Mouse (Mus musculus): ENCODE data around the gene Ptges3.
"Not testable (repeated sequence)": the region's sequence is repeated elsewhere in the genome, so short reads cannot be mapped to it uniquely, and the experiment has no call there.

The Ptges3 gene

DNA sequence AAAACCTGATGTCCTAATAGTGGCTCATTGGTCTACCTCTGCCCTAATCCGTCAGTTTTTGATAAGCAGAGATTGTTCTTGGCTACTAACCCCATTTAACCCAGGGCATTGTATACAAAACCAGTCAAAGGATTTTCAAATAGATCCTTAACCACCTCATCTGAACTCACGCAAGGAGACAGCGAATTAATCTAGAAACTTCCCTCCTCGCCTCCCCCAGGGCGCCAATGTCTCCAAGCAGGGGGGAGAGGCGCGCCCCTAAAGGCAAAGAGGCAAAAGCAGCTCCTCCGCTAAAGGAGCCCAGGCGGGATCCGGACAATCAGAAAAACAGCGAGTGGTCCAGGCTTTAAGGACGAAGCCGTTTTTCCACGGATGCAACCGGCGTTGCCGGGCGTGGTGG is 570 bp upstream of the Ptges3 start:
- no peak for DNase-seq (ENCODE audit: extremely low read depth, insufficient read length, low spot score)

DNA sequence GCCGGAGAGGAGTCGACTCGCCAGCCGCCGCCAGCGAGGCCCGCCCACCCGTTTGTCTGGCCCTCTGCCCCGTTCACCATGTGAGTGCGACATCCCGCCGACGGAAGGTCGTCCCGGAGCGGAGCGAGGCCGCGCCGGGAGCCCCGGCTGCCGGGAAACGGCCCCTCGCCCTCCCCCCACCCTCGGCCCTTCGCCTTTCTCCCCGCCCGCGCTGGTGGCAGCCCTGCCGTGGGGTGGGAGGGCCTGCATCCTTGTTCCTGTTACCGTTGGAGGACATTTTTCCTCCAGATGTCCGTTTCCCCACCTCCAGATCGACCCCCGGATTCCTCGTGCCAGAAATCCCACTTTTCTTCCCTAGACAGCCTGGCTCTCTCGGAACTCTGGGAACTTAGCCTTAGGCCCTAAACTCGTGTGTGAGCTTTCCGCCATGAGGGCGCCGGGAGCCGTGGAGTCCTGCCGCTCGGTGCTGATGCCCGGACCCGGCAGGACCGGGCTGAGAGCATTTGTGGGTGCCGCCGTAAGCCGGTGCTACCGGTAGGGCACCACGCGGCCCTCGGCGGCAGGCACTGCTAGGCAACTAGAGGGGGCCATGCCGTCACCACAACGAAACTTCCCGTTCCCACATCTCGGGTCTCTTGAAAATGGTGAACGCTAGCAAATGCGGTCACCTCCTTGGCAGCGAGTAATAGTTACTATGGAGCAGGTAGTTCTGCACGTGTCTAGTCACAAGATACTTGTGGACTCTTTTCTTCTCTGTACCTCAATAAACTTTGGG is 640 bp downstream of the Ptges3 start:
- DNase-seq (ENCODE audit: extremely low read depth, insufficient read length, low spot score), result peak; percentile 73

DNA sequence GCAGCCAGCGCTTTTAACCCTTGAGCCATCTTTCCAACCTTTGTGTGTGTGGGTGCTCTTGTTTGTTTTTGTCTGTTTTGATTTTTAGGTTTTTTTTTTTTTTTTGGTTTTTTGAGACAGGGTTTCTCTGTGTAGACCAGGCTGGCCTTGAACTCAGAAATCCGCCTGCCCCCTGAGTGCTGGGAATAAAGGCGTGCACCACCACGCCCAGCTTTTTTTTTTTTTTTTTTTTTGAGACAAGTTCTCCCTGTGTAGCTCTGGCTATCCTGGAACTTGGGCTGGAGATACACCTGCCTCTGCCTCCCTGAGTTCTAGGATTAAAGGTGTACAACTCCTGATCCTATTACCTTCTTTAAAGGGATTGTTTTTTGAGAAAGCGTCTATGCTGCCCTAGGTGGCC is 2.4 kb downstream of the Ptges3 start:
- no peak for DNase-seq (ENCODE audit: extremely low read depth, insufficient read length, low spot score)

DNA sequence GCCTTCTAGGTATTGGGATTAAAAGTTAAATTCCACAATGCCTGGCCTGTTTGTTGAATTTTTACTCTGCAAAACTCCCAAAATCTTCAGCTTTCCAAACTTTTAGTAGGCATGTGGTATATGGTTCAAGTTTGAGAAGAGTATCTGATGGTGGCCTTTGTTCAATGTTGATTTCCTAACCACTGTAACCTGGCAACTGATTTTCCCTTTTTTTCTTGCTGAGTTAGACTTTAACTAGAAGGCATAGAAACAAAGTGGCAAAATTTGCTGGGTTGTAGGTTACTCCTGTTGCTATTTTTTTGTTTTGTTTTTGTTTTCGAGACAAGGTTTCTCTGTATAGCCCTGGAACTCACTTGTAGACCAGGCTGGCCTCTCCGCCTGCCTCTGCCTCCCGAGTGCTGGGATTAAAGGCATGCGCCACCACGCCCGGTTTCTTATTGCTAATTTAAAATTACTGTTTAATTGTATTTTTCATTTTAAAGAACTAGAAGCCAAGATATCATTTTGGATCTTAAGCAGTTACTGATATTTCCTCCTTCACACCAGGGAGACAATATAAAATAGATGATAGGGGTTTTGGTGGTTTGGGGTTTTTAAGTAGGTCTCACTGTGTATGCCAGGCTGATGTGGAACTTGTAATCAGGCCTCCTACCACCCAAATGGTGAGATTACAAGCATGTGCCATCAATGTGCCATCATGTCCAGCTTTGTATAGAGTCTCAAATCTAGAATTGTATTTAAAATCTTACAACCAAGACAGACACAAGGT is 3.7 kb downstream of the Ptges3 start:
- no peak for DNase-seq (ENCODE audit: extremely low read depth, insufficient read length, low spot score)

DNA sequence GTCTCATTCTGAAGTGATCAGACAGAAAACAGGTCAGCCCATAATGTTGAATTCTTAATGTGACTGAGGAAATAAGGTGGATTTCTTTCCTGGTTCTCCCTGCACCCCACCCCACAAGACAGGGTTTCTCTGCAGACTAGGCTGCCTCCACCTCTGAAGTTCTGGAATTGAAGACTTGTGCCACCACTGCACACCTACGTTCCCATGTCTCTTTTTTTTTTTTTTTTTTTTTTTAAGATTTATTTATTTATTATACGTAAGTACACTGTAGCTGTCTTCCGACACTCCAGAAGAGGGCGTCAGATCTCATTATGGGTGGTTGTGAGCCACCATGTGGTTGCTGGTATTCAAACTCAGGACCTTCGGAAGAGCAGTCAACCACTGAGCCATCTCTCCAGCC is 7.3 kb downstream of the Ptges3 start:
- no peak for DNase-seq (ENCODE audit: extremely low read depth, insufficient read length, low spot score)

DNA sequence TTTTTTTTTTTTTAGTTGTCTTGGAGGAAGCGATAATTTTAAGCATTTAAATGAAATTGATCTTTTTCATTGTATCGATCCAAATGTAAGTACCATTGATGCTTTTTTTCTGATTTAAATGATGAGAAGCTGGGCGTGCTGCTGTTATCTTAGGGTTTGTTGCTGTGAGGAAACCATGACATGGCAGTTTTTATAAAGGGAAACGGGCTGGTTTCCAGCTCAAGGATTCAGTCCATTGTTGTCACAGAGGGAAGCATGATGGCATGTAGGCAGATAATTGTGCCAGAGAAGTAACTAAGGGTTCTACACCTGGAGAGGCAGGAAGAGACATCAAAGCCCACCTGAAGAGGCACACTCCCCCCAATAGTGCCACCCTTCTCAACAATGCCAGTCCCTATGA is 10.4 kb downstream of the Ptges3 start:
- DNase-seq (ENCODE audit: extremely low read depth, insufficient read length, low spot score), result no peak

DNA sequence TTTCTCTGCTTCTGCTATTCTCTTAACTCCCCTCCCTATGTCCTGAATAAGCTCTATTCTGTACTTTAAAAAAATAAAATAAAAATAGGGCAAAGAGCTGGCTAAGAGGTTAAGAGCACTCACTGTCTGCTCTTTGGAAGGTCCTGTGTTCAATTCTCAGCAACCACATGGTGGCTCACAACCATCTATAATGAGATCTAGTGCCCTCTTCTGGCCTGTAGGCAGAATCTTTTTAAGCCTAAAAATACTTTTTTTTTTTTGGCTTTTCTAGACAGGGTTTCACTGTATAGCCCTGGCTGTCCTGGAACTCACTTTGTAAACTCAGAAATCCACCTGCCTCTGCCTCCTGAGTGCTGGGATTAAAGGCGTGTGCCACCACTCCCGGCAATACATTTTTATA is 11.7 kb downstream of the Ptges3 start:
- DNase-seq (ENCODE audit: extremely low read depth, insufficient read length, low spot score), result not testable (repeated sequence)

DNA sequence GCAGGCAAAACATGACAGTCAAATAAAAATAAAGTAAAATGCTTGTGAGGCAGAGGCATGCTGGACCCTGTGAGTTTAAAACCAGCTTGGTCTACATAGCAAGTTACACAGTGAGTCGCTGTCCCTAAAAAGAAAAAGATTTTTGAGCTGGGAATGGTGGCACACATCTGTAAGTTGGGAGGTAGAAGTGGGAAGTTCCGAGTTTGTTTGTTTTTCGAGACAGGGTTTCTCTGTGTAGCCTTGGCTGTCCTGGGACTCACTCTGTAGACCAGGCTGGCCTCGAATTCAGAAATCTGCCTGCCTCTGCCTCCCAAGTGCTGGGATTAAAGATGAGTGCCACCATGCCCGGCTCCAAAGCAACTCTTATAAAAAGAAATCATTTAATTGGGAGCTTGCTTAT is 19.5 kb downstream of the Ptges3 start:
- DNase-seq (ENCODE audit: extremely low read depth, insufficient read length, low spot score), result not testable (repeated sequence)

DNA sequence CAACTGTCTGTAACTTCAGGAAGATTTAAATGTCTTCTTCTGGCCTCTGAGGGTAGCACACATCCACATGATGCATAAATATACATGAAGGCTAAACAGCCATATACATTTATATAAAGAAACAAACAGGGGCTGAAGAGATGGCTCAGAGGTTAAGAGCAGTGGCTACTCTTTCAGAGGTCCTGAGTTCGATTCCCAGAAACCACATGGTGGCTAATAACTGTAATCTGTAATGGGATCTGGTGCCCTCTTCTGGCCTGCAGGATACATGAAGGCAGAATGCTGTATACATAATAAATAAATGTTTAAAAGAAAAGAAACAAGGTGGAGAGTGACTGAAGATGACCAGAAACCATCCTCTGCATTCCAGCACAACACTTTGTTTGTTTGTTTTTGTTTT is 21.7 kb downstream of the Ptges3 start:
- DNase-seq (ENCODE audit: extremely low read depth, insufficient read length, low spot score), result no peak

DNA sequence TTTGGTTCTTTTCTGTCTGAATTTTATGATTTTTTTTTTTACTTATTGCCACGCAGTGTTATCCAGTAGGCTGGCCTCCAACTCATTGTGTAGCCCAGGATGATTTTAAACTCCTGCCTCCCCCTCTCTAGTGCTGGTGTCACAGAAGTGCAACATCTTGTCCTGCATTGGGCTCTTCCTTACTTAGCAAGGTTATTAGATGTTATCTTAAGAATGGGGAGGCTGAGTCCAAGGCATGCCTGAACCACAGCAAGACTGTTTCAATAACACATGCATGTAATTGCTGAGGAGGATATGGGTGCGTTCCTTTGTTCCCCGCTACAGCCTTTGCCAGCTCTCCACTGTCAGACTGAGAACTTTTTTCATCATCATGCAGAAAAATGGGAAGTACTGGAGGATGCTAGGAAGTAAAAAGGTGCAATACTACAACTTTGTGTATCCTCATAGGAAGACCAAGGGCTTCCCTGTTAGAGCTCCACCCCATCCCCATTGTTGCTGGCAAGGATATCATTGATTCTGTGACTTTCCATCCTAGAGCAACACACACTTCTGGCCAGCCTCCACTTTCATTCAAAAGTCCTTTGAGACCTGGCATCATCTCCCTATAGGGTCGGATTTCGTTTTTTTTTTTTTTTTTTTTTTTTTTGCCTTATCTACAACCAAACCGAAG is 23.2 kb downstream of the Ptges3 start:
- DNase-seq (ENCODE audit: extremely low read depth, insufficient read length, low spot score), result no peak

DNA sequence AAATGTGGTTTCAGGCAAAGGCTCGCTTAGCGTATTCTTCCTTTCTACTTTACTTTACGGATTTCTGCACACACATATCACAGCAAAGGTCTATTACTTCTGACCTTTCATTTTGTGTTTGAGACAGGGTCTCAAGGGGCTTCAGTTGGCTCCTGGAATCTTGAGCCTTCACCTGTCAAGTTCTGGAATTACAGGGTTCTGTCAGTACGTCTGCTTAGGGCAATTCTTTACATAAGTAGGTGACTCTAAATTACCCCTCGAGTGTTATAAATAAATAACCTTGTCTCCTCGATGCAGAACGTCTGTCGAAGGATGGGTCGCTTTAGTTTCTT is 23.7 kb downstream of the Ptges3 start:
- no peak for DNase-seq (ENCODE audit: extremely low read depth, insufficient read length, low spot score)

DNA sequence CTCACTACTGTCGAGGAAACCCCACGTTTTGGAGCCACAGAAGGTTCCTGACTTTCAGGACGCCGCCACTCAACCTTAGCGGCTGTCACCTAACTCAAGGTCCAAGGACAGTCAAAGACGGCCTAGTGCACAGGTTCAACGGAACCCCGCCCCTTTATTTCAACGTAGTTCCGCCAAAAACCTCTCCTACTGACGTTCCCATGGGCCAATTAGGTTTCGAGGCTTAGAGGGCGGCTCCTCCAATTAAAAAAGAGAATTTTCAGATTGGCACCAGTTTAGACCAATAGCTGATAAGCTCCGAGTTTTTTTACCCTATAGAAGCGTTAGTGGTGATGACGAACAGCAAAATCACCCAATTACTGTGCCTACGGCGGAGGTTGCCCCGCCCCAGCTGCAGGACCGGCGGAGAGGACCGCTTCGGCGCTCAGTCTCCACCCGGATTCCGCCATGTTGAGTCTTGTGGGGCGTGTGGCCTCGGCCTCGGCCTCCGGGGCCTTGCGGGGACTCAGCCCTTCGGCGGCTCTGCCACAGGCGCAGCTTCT is 24.2 kb downstream of the Ptges3 start, which contains the start of gene Atp5b:
Atp5b (plus strand) TSS at position 394 of the 542 bp plus-strand sequence.
- DNase-seq (ENCODE audit: extremely low read depth, insufficient read length, low spot score), result peak; percentile 94

DNA sequence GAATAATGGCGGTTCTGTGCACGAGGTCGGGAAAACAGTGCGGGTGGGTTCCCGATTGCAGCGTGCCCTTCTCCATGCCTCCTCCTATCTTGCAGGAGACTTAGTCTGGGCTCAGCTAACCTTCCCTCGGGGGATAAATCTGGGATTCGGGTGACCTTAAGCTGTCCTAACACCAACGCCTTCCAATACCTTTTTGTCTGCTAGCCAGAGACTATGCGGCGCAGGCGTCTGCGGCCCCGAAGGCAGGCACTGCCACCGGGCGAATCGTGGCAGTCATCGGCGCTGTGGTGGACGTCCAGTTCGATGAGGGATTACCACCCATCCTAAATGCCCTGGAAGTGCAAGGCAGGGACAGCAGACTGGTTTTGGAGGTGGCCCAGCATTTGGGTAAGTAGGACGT is 24.9 kb downstream of the Ptges3 start:
- DNase-seq (ENCODE audit: extremely low read depth, insufficient read length, low spot score), result peak; percentile 44

DNA sequence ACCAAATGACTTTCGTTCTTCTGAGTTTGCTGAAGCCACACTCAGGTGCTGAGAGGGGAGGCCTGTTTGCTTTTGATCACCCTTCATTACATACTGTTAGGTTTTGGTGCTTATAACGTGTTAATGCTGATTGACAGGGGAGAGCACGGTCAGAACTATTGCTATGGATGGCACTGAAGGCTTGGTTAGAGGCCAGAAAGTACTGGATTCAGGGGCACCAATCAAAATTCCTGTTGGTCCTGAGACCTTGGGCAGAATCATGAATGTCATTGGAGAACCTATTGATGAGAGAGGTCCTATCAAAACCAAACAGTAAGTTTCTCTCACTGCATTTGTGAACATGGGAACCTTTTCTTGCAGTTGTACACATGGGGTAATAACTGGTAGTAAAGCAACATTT is 25.4 kb downstream of the Ptges3 start:
- no peak for DNase-seq (ENCODE audit: extremely low read depth, insufficient read length, low spot score)

DNA sequence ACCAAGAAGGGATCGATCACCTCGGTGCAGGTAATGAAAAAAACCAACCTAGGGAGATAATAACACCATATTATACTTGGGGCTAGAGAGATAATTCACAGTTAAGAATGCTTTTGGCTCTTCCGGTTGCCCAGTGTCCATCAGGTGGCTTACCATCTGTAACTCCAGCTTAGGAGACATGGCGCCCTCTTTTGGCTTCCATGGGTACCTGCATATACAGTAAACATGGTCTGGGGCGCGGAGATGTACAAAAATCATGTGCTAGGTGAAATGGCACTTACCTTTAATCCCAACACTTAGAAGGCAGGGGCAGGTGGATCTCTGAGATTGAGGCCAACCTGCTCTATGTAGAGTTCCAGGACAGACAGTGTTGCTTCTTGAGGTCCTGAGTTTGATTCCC is 27.6 kb downstream of the Ptges3 start:
- no peak for DNase-seq (ENCODE audit: extremely low read depth, insufficient read length, low spot score)

DNA sequence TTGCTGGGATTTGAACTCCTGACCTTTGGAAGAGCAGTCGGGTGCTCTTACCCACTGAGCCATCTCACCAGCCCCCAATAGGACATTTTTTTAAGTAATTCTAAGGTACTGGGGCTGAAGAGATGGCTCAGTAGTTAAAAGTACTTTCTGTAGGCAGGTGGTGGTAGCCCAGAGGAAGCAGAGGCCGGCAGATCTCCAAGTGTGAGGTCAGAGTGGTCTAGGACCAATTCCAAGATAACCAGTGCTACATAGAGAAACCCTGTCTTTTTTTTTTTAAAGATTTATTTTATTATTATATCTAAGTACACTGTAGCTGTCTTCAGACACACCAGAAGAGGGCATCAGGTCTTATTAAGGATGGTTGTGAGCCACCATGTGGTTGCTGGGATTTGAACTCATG is 28.5 kb downstream of the Ptges3 start:
- not testable (repeated sequence) for DNase-seq (ENCODE audit: extremely low read depth, insufficient read length, low spot score)

DNA sequence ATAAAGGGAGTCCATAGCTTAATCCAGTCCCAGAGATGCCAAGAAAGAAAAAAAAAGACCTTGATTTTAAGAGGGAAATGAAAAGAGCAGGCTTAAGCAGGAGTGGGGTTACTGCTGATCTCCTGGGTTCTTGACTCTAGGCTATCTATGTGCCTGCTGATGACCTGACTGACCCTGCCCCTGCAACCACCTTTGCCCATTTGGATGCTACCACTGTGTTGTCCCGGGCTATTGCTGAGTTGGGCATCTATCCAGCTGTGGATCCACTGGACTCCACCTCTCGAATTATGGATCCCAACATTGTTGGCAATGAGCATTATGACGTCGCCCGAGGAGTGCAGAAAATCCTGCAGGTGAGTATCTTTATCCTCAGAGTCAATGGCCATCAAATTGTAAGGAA is 29.4 kb downstream of the Ptges3 start:
- no peak for DNase-seq (ENCODE audit: extremely low read depth, insufficient read length, low spot score)

DNA sequence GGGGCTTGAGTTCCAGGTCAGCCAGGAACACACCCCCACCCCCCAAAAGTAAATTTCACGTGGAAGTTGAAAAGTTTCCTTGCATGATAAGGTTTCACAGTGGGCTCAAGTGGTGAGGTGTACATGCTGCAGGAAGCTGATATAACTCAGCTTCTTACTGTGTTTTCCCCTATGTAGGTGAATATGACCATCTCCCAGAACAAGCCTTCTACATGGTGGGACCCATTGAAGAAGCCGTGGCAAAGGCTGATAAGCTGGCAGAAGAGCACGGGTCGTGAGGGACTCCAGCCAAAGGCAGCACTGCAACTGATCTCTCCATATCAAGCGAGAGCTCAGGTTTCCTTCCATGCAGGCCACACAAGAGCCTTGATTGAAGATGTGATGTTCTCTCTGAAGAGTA is 31.1 kb downstream of the Ptges3 start:
- no peak for DNase-seq (ENCODE audit: extremely low read depth, insufficient read length, low spot score)

DNA sequence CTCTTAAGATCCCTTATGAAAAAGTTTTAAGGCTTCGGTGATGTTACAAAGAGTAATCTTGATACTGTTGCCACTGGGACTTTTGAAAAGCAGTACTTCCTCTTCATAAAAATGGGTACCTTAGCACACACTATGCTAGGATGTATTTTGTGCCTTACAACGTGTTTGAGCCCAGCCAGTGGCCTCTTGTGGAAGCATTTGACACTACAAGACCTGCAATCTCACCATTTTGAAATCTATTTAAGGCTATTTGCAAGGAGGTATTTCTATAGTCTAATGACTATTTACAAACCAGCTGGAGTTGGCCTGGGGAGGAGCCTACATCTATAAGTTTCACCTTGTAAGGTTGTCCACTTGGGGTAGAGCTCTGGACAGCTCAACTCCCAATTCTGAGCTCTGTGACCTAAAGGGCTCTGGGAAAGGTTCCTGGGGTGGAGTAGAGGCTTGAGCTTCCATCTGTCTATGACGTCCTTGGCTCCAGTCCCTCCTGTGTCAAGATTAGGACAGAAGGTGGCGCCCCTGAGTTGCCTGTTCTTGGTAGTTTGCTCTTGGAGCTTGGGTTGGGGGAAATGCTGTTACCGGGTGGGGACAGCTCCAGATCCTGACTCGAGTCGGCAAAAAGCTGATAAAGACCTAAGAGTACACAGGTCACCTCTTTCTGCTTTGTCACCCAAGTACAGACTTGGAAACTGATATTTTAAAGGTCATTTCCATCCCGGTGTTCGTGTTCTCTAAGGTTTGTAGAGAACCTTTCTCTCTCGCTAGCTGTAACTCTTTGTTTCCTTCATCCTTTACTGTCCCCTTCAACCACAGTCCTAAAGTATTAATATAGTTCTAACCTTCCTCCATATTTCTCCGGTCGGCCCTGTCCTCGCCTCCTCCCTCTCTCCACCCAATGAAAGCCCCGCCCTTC is 32.2 kb downstream of the Ptges3 start:
- peak; percentile 63 for DNase-seq (ENCODE audit: extremely low read depth, insufficient read length, low spot score)
